Mouse (Mus musculus) stomach, embryonic 16.5 days (tissue): ENCODE results near the gene Fam71a. TPM values are rescaled to one million over a fixed set of nuclear protein-coding genes. Genes with fewer than 3 reads are reported as not detected.

Experiments used
- ATAC-seq: fragments of 200-750 bp; cut with Nextera tagmentation; 2 replicates; pipeline ENCODE4 v1.8.0; 2017; ENCODE audit warnings: moderate number of reproducible peaks, moderate TSS enrichment; ENCODE audit not compliant: insufficient read depth, low FRiP score
- H3K27ac ChIP-seq: fragments of 300-500 bp; sonication (generic); 2 replicates; pipeline ENCODE4 v1.5.1; 2014; ENCODE audit warnings: low read length
- H3K27me3 ChIP-seq: fragments of 300-500 bp; sonication (generic); 2 replicates; pipeline ENCODE4 v1.6.1; 2014; ENCODE audit warnings: low read length, control low read depth, mixed read lengths; ENCODE audit not compliant: control insufficient read depth, insufficient read depth
- H3K36me3 ChIP-seq: fragments of 300-500 bp; sonication (generic); 2 replicates; pipeline ENCODE4 v1.6.1; 2014; ENCODE audit warnings: low read length; ENCODE audit not compliant: control insufficient read depth, insufficient read depth
- H3K4me1 ChIP-seq: fragments of 300-500 bp; sonication (generic); 2 replicates; pipeline ENCODE4 v1.6.1; 2014; ENCODE audit warnings: low read length, control low read depth, mixed read lengths; ENCODE audit not compliant: control insufficient read depth, insufficient read depth
- H3K4me2 ChIP-seq: fragments of 300-500 bp; sonication (generic); 2 replicates; pipeline ENCODE4 v1.6.1; 2014; ENCODE audit warnings: low read depth, low read length, mixed read lengths
- H3K4me3 ChIP-seq: fragments of 300-500 bp; sonication (generic); replicated peaks from 2 replicates; pipeline ENCODE4 v1.5.1; 2014; ENCODE audit warnings: mild to moderate bottlenecking, low read length
- H3K9ac ChIP-seq: fragments of 300-500 bp; sonication (generic); 2 replicates; pipeline ENCODE4 v1.6.1; 2014; ENCODE audit warnings: low read length
- H3K9me3 ChIP-seq: fragments of 300-500 bp; sonication (generic); replicated peaks from 2 replicates; pipeline ENCODE4 v1.6.1; 2016; ENCODE audit warnings: low read length, control low read depth; ENCODE audit not compliant: control insufficient read depth
- WGBS: fragments of 180-500 bp; shearing (Covaris S2); extraction: QIAGEN DNeasy Blood & Tissue Kit; methylation state at CpG from one replicate; pipeline ENCODE4 v1.1.7; 2014; 5-methylcytosine and 5-hydroxymethylcytosine counted together
- polyA plus RNA-seq: library from polyadenylated mRNA; unstranded; fragments of >200 nt; fragmentation: Nextera tagmentation; extraction: Ambion mirVana; gene quantifications from 2 replicates; pipeline ENCODE4 v1.2.1, GENCODE M21; 2015

Fam71a gene
- polyA plus RNA-seq, 1 experiment from 2014 or later: not detected

DNA sequence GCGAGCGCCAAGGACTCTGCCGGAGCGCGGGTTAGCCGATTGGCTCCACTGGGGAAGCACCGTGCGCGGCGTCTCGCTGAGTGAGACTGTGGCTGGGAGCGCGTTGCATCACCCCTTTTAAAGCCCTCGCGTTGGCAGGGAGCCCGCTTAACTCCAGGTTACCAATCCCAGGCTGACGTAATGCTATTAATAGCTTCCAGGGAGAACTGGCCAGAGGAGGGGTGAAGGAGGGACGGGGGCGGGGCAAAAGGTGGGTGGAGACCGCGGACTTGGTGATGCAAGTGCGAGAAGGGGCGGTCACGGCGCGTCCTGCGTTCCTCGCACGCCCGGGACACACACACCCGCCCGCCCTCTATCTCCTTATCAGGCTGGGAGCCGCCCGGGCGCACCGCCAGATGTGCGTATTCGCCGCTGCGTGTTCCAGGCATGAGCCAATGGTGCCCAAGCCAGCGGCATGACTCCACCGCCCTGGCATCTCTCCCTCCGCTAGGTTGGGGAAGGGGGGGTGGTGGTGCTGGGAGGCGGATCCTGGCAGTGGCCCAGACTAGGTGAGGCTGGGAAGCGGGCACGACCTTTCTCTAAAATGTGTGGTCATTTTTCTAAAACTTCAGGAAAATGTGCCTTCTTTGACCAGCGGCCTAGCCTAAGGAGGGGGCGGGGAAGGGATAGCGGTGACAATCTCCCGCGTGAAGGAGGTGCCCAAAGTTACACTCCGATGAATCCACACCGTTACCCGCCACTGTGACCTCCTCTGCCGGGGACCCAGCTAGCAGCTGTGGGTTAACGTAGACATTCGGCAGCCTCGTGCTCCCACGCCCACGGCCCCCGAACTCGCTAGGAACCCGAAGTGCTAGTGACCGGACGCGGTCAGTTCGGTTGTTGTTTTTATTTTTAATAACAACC, 18.8 kb upstream of the Fam71a start:
- no peaks in the 10 kb centered on the region for H3K36me3 ChIP-seq
- no peaks in the 10 kb centered on the region for H3K9me3 ChIP-seq
- H3K27me3 ChIP-seq: peaks cover 23% of the 10 kb centered on the region; the same call in 1 of the 2 replicates
- peak overlapping the region; percentile 66 for H3K9ac ChIP-seq
- H3K27ac ChIP-seq: peak overlapping the region; percentile 36
- peak overlapping the region; percentile 76 for H3K4me2 ChIP-seq
- peak overlapping the region; percentile 47 for H3K4me3 ChIP-seq
- peak; percentile 94 for ATAC-seq
- under 1% methylated on average over 67 of the region's 67 CpGs for WGBS
- peaks cover 35% of the 10 kb centered on the region for H3K4me1 ChIP-seq

DNA sequence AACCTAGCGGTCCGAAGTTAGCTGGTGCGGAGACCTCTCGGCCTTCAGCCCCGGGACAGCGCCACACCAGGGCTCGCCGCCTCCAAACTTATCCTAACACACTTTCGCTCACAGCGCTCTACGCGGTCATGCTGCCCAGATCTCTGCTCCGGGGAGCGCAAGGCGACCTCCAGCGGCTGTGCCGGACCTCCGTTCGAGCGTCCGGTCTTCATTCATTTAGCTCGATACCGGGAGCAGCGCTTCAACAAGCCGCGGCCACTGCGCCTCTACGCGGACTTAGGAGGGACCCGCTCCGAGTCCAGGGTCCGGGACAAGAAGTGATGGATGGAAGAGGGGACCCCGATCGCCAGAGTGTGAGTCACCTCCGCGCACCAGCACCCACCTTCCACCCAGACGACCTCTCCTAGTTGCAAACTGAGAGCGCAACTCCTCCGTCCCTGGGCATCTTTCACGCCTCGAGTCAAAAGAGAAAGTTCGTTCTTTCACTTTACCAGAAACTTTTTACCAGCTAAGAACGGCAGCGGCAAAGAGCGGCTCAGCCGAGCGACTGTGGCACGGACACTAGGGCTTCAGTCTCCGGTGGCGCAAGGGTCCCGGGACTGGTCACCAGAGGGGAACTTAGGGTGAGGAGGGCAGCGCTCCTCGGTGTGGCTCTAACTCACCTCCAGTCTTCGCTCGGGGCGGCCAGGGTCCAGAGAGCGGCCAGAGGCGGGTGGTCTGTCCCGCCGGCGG, 18.0 kb upstream of the Fam71a start:
- peaks cover 36% of the 10 kb centered on the region for H3K4me1 ChIP-seq
- peak; percentile 5; the same call in 1 of the 2 replicates for ATAC-seq
- peaks cover 19% of the 10 kb centered on the region; the same call in 1 of the 2 replicates for H3K27me3 ChIP-seq
- peak overlapping the region; percentile 76 for H3K4me2 ChIP-seq
- peak overlapping the region; percentile 66 for H3K9ac ChIP-seq
- peak overlapping the region; percentile 47 for H3K4me3 ChIP-seq
- under 1% methylated on average over 61 of the region's 61 CpGs for WGBS
- no peaks in the 10 kb centered on the region for H3K9me3 ChIP-seq
- H3K27ac ChIP-seq: peak overlapping the region; percentile 34
- H3K36me3 ChIP-seq: no peaks in the 10 kb centered on the region

DNA sequence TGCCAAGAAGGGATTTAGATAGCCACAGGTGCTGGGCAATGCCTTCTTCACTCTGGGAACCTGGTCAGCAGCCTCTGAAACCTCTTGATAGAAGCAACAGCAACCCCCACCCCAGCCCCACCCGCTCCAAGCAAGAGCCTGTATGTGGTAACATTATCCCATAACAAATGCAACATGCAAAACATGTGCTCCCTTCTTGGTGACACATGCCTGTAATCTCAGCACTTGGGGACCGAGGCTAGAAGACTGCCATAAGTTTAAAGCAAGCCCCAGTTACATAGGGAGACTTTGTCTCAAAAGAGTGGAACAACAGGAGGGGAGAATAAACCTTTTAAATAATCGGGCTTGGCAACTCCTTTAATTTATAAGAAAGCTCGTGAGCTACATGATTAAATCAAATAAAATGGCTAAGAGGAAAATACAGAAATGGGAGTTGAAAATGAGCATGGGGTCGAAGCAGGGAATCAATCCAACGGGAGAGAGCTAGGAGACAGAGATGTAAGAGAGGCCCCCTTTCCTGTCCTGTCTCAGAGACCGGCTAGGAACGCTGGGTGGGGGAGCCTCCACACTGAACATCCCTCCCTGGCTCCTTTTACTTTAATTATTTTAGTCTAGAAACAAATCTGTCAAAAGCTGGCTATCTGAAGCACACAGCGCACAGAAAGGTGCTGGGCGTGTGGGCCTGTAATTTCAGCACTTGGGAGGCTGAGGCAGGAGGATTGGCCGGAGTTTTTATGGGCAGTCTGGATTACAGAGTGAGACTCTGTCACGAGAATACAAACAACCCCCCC, 17.0 kb upstream of the Fam71a start:
- Histone ChIP-seq H3K4me2 (peak overlapping the region; percentile 76), H3K4me1 (peaks cover 36% of the 10 kb centered on the region), H3K9ac (peak overlapping the region; percentile 66; the same call in 1 of the 2 replicates), H3K4me3 (peak overlapping the region; percentile 47), H3K27me3 (peaks cover 14% of the 10 kb centered on the region; the same call in 1 of the 2 replicates), H3K36me3 (no peaks in the 10 kb centered on the region), H3K9me3 (no peaks in the 10 kb centered on the region), H3K27ac (no peak overlapping the region)
- 50% methylated on average over 12 of the region's 12 CpGs for WGBS
- ATAC-seq: no peak

GRCm38 (mm10) chr1:191180397-191180796, 15.8 kb upstream of the Fam71a start:
- no peak overlapping the region for H3K27ac ChIP-seq
- H3K27me3 ChIP-seq: peaks cover 13% of the 10 kb centered on the region; the same call in 1 of the 2 replicates
- H3K4me1 ChIP-seq: peaks cover 30% of the 10 kb centered on the region
- H3K36me3 ChIP-seq: no peaks in the 10 kb centered on the region
- H3K9me3 ChIP-seq: no peaks in the 10 kb centered on the region
- ATAC-seq: no peak
- H3K9ac ChIP-seq: no peak overlapping the region
- no peak overlapping the region for H3K4me2 ChIP-seq
- WGBS: 52% methylated on average over 4 of the region's 4 CpGs
- no peak overlapping the region for H3K4me3 ChIP-seq

DNA sequence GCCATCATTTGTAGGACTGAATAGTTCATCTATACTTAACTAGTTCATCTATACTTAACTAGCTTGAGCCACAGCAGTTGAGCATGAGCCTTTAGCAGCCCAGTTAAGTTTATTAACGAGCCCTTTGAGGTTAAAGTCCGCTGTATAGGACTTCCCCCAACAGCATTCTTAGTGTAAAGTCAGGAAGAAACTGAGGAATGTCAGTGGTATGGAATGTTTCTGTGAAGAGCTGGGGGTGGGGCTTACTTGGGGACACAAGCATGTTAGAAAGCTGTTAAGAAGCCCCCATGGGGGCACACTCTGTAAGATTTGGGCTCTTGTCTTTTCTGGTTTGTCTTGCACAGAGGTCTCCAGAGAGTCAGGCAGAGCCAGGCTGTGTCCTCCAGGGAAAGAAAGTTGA, 15.2 kb upstream of the Fam71a start:
- no peak overlapping the region for H3K27ac ChIP-seq
- ATAC-seq: no peak

GRCm38 (mm10) chr1:191178511-191179188, 14.0 kb upstream of the Fam71a start:
- no peaks in the 10 kb centered on the region for H3K36me3 ChIP-seq
- 0 out of 2 replicates have a peak, but pooled peaks cover 3% of the 10 kb centered on the region for H3K27me3 ChIP-seq
- no peak for ATAC-seq
- H3K4me3 ChIP-seq: no peak overlapping the region
- peaks cover 15% of the 10 kb centered on the region; the same call in 1 of the 2 replicates for H3K4me1 ChIP-seq
- H3K9ac ChIP-seq: no peak overlapping the region
- no peak overlapping the region for H3K4me2 ChIP-seq
- no peak overlapping the region for H3K27ac ChIP-seq
- no peaks in the 10 kb centered on the region for H3K9me3 ChIP-seq
- 40% methylated on average over 15 of the region's 15 CpGs for WGBS

More for the DNA sequence above, 15.2 kb upstream of the Fam71a start:
- Histone ChIP-seq H3K9ac (no peak overlapping the region), H3K4me1 (peaks cover 26% of the 10 kb centered on the region), H3K4me2 (no peak overlapping the region), H3K36me3 (no peaks in the 10 kb centered on the region), H3K27me3 (peaks cover 8% of the 10 kb centered on the region; the same call in 1 of the 2 replicates), H3K9me3 (no peaks in the 10 kb centered on the region), H3K4me3 (no peak overlapping the region)
- 40% methylated on average over 2 of the region's 2 CpGs for WGBS

GRCm38 (mm10) chr1:191176887-191177286, 12.3 kb upstream of the Fam71a start:
- no peak for ATAC-seq
- H3K27me3 ChIP-seq: 0 out of 2 replicates have a peak, but pooled peaks cover 3% of the 10 kb centered on the region
- H3K4me1 ChIP-seq: peaks cover 13% of the 10 kb centered on the region; the same call in 1 of the 2 replicates
- H3K36me3 ChIP-seq: no peaks in the 10 kb centered on the region
- H3K4me3 ChIP-seq: no peak overlapping the region
- H3K4me2 ChIP-seq: no peak overlapping the region
- H3K9me3 ChIP-seq: no peaks in the 10 kb centered on the region
- no peak overlapping the region for H3K9ac ChIP-seq
- 63% methylated on average over 7 of the region's 7 CpGs for WGBS
- H3K27ac ChIP-seq: no peak overlapping the region

GRCm38 (mm10) chr1:191172487-191172886, 7.9 kb upstream of the Fam71a start:
- 7% methylated on average over 6 of the region's 6 CpGs for WGBS

More at GRCm38 (mm10) chr1:191172487-191172886, 7.9 kb upstream of the Fam71a start:
- H3K27ac ChIP-seq: no peak overlapping the region
- H3K27me3 ChIP-seq: no peaks in the 10 kb centered on the region
- no peak for ATAC-seq
- no peak overlapping the region for H3K4me3 ChIP-seq
- H3K9me3 ChIP-seq: no peaks in the 10 kb centered on the region
- no peaks in the 10 kb centered on the region for H3K4me1 ChIP-seq
- H3K36me3 ChIP-seq: no peaks in the 10 kb centered on the region
- no peak overlapping the region for H3K9ac ChIP-seq
- no peak overlapping the region for H3K4me2 ChIP-seq
